Mouse (Mus musculus): ENCODE measurements around the gene Lhx5.

Gene Lhx5

GRCm38 (mm10) chr5:120467026-120467425 lies 35.5 kb downstream of the Lhx5 start:
- no peak for DNase-seq

- DNase-seq = no peak
Observed at GRCm38 (mm10) chr5:120468336-120468735, 36.8 kb downstream of the Lhx5 start.

DNA sequence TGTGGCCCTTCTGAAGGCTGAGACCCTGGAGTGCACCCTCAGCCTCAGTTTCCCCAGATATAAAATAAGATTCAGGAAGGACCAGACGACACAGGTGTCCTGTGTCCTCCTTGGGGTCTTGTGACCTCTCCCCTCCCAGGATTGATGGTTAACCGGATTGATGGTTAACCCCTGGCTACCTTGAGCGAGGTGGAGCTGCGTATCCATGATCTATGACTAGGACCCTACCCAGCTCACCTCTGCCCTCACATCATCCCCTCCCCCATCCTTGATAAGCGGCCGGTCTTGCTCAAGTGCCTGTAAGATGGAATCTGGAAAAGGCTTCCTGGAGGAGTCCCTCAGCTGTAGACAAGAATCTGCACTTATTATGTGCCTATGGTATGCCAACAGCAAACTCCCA lies 37.3 kb downstream of the Lhx5 start:
- no peak for DNase-seq

GRCm38 (mm10) chr5:120471538-120471937 lies 40.0 kb downstream of the Lhx5 start:
- no peak for DNase-seq

DNA sequence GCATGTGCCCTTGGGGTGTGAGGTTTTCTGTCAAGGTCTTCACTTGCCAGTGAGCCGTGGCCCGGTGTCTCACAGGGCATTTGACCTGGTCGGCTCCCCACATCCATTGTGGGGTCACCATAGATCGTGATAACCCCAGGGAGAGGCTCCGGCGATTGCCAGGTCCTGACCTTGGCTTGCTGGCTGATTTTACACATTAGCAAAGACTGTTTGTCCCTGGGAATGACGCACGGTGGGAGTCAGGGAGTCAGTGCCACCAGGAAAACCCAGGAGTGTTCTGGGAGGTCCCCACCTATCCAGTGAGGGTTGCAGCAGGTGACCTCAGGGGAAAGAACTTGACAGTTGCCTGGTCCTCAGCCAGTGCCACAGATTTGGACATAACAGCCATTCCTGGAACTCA lies 41.3 kb downstream of the Lhx5 start, which contains the start of gene Sdsl:
Sdsl (minus strand) TSS at position 41 of the 400 bp plus-strand sequence.
- DNase-seq = no peak

GRCm38 (mm10) chr5:120473361-120473760 lies 41.9 kb downstream of the Lhx5 start:
- DNase-seq = no peak

GRCm38 (mm10) chr5:120475861-120476260 lies 44.4 kb downstream of the Lhx5 start:
- DNase-seq = no peak

DNA sequence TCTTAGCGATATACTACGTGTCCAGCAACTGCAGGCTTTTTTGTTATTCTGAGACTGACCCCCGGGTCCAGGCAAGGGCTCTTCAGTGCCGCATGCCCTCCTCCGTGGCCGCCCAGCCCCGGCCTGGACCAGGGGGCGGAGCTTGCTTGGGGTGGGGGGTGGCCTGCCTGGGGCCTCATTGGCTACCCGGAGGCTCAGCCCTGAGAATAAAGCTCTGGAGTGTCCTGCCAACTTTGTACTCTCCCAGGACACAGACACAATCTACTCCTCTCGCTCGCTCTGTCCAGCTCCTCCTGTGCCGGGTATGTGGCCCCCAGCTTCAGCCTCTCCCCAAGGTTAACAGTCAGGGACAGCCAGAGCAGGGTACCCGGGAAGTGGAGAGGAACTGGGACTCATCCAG lies 44.8 kb downstream of the Lhx5 start, which contains the start of gene Sds:
Sds (plus strand) TSS at position 231 of the 400 bp plus-strand sequence.
- DNase-seq = no peak

DNA sequence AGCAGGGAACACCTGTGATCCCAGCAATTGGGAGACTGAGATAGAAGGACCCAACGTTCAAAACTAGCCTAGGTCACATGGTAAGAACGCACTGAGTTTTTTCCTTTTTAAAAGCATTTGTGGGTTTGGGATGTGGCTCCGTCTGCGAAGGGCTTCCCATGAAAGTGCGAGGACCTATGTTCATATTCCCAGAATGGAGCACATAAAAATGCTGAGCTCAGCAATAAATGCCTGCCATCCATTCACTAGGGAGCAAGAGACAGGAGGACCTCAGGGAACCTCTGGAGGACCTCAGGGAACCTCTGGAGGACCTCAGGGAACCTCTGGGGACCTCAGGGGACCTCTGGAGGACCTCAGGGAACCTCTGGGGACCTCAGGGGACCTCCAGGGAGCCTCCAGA lies 46.5 kb downstream of the Lhx5 start:
- DNase-seq = no peak

DNA sequence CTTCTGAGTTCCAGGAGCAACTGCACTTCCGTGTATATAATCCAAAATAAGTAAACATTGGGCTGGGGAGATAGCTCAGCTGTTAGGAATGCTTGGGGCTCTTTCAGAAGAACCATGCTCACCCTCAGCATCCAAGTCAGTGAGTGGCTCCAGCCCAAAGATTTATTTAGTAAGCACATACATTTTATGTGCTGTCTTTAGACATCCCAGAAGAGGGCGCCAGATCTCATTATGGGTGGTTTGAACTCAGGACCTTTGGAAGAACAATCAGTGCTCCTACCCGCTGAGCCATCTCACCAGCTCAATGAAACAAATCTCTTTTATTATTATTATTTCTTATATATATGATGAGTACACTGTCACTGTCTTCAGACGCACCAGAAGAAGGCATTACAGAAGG lies 48.0 kb downstream of the Lhx5 start:
- no peak for DNase-seq

DNA sequence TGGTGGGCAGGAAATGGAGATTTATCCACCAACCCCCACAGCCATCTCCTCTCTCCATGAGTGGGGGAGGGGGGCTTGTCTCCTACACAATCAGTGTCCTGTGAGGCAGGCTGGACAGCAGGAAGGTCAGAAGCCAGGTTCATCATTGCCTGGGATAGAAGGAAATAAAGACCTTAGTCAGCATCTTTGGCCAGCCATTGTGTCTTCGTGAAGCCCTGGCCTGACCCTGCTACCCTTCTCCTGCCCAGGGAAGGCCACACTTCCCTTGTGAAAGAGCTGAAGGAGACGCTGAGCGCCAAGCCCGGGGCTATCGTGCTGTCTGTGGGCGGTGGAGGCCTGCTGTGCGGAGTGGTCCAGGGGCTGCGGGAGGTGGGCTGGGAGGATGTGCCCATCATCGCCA lies 49.7 kb downstream of the Lhx5 start:
- no peak for DNase-seq

DNA sequence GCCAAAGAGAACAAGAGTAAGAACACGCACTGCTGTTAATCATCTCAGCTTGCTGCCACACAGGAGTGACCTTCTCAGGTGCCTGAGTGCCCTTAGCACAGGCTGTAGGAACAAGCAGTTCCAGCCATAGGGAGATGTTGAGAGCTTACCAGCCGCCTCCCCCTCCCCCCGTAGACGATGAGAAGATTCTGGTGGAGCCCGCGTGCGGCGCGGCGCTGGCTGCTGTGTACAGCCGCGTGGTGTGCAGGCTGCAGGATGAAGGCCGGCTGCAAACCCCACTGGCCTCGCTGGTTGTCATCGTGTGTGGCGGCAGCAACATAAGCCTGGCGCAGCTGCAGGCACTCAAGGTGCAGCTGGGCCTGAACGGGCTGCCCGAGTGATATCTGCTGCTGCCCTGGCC lies 51.9 kb downstream of the Lhx5 start:
- no peak for DNase-seq

DNA sequence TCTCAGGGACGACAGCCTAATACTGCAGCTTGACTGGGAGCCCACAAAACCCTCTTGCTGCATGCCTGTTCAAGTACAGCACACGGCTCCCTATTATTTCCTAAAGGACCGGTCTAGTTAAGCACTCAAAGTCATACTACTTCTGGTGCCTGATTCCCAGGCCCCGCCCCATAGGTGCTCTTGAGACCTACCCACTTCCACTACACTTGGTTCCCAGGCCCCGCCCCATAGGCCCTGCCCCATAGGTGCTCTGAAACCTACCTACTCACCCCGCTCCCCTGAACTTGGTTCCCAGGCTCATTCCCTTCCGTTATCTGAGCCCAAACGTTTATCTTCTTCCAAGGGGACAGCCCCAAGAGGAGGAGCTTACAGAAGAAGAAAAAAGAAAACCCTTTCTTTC lies 56.3 kb downstream of the Lhx5 start:
- DNase-seq = no peak

DNA sequence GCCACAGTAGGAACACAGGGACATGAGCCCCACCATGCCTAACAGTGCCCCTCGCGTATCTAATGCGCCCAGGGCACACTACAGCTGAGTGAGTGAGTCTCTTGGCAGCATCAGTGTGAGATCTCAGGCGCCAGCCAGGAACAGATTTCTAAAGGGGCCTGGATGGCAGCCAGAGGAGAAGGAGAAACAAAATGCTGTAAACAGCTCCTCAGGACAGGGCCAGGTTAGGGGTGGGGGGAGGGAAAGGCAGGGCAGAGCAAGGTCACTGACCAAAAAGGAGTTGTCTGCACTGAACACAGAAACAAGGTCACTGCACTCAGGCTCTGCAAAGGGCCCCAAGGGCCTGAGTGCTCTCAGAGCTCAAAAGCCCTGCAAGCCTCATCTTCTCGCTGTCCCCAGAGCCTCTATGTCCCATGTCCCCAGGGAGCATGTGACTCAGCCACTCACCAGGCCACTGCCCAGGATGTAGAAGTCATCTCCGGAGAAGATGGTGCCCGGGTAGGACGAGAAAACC lies 59.2 kb downstream of the Lhx5 start:
- DNase-seq = no peak

Measured in right cerebral cortex, postnatal 25 days (tissue).